Mouse (Mus musculus) heart, adult 8-10 months (tissue): Measurements from ENCODE around the gene Amn. TPM values are rescaled to one million over a fixed set of nuclear protein-coding genes. Genes with fewer than 3 reads are reported as not detected.

ENCODE experiments used
- DNase-seq: peaks from one replicate; pipeline ENCODE4 v3.0.0; 2022; ENCODE audit warnings: low spot score
- total RNA-seq, 4 experiments: library from RNA; stranded (reverse); gene quantifications; 2 replicates each; pipeline ENCODE4 v1.2.4; 2022

Amn gene
- under 1 TPM in 1 of 4 experiments, not detected in 3; 0.41 TPM for total RNA-seq

DNA sequence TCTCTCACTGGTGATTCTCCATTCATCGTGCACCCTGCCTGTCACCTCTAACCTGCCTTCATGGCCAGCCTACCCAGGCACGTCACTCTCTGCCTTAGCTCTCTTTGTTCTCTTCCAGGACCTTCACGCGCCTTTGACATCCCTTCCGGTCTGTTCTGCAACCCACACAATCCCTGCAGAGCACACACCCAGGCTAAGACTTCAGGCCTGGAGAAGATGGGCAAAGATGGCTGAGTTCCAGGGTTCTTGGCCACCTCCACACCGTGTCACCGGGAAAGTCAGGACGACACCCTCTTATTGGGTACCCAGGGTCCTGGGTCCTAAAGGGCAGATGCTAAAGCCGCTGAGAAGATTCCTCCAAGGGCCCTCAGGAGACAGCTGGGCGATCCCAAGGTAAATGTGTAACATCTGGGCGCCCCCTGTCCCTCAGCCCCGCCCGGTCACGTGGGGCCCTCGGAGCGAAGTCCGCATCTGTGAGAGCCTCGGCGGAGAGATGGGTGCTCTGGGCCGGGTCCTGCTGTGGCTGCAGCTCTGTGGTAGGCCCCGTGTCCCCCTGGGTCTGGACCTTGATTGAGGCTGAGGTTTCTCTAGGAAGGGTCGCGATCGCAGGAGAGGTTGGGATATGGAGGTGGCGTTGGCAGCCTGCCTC, at the start of gene Amn:
Gene Amn (plus strand): TSS at position 467 of the 649 bp plus-strand sequence.
- no peak for DNase-seq

DNA sequence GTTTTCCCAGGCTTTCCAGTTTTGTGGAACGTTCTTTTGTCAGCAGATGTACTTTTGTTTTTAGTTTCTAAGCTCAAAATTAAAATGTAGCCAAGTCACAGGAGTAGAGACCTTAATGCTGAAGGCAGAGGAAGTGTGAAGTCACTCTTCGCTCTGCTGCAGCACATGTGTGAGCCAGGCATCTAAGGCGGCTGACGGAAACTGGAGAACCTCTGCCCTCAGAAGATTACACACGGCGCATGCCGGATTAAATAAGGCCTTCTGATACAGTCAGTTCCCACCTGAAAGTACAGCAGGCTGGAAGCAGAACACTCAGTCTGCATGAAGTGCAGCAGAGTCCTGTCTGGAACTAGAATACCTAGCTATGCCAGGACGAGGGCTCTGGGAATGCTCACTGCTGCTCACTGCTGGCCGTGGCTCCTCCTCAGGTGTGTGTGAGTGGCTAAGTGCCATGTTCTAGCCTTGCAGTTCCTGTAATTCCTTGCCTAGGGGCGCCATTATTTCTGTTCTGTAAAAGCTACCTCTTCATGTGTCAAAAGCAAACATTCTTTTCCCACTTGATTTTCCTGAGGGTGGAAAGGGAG, 45.6 kb upstream of the Amn start:
- DNase-seq = no peak

DNA sequence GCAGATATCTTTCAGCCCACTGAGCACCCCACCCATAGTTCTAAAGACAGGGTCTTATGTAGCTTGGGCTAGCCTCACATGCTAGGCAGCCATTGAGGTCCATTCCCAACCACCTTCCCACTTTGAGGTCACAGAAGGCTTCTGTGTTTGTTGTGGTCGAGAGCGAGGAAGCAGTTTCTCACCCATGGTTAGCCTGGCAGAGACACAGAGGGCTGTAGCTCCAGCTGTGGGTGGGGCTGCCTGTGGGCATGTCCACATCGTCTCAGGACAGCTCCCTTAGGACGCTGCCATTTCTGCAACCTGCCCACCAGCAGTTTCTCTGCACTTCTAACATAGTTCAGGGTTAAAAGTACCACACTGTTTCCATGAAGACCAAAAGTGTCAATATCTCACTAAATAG, 43.5 kb upstream of the Amn start:
- no peak for DNase-seq

DNA sequence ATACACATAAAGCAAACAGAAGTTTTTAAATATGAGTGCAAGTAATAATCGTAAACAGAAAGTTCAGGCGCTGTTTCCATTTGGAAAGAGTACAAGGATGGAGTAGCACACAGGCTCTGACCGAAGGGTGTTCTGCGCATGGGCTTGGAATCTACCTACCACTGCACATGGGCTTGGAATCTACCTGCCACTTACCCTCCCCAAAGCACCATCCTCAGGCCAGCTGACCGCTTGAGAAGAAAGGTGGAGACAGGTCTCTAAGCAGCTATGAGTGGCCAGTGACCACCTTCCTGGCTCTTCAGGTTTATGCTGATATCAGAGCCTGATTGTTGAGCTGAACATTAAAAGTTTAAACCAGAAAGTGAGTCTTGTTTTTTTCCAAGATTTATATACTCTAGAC, 42.4 kb upstream of the Amn start:
- DNase-seq = no peak

DNA sequence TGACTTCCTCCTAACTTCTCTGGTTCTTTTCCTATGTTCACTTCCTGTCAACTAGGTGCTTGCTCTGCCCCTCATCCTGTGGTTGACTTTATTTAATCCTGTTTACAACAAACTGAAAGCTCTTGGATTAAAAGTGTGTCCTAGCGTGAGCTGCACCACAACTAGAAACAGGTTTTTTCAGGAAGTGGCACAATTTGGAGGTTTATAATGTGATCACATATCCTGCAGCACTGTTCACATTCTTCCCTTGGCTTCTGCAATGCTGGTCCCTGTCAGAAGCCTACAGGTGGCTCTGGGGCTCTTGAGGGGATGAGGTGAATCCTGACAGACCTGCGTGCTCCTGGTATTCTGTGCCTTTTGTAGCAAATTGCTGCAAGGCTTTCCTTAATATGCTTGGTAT, 40.1 kb upstream of the Amn start:
- no peak for DNase-seq

DNA sequence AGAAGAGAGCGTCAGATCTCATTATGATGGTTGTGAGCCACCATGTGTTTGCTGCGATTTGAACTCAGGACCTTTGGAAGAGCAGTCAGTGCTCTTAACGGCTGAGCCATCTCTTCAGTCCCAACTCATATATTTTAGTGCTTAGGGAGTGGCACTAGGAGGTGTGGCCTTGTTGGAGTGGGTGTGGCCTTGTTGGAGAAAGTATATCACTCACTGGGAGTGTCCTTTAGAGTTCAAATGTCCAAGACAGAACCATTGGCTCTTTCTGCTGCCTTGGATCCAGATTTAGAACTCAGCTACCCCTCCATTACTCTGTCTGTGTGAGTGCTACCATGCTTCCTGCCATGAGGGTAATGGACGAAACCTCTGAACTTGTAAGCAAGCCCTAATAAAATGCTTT, 37.1 kb upstream of the Amn start:
- no peak for DNase-seq

DNA sequence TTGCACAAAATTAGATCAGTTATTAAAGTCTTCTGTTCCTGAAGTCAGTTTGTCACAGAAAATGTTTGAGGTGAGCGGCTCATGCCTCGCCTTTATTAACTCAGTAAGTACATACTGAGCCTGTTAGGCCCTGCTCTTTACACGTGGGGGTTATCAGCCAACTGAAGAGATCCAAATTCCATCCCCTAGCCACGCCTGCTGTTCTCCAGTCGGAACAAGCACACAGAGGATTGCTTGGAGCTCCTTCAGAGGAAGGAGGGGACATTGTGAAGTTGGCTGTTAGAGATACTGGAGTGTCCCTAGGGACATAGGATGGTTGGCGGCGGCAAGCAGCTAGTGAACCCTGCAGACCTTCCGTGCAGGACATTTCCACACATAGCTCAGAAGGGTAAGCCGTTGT, 36.5 kb upstream of the Amn start:
- peak; percentile 15 for DNase-seq

DNA sequence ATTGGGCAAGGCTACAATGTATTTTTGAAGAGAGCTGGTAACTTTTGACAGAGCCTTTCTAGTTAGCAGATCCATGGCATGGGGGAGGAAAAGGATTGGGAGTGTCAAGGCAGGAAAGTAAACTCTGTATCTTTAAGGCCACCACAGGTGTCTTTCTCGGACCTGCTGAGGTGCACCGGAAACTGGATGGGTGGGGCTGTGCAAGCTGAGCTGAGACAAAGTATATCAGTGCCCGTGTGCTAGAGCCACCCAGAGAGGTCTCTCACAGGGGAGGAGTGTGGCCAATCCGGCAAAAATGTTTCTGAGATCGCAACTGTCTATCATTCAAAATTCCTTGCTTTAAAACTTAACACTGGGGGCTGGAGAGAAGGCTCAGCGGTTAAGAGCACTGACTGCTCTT, 35.3 kb upstream of the Amn start:
- DNase-seq = no peak

DNA sequence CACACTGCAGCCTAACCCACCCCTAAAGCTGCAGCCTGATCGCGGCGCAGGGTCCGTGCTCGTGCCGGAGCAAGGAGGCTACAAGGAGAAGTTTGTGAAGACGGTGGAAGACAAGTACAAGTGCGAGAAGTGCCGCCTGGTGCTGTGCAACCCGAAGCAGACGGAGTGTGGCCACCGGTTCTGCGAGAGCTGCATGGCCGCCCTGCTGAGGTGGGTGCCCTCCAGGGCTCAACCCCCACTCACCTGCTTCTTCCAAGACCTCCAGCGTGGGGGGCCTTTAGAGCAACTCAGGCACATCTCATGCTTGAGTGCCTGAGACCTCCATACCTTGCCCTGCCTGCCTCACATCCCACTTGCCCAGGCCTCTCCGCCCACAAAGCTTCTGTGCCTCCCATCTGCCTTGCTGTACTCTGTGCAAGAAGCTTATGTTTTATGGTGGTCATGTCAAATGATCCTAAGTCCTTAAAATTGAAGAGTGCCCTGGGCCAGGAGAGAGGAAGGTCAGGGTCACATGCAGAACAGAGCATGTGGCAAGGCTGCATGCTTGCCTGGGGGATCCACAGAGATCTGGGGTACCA, 33.2 kb upstream of the Amn start:
- DNase-seq = no peak

DNA sequence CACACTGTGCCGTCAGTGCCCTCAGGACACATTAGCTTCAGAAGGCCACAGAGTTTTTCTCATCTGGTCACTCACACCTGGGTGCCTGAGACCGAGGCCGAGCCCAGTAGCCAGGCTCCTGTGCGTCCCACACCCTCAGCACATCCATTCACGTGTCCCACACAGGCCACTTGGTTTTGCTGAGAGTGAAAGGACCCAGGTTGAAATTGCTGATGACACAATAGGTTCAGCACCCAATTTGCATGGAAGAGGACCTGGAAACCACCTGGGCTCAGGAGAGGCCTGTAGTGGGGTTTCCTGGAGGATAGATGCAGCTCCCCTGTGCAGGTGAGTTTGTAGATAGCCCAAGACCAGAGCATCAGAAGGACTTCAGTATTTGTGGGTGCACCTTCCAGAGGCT, 32.5 kb upstream of the Amn start:
- no peak for DNase-seq

DNA sequence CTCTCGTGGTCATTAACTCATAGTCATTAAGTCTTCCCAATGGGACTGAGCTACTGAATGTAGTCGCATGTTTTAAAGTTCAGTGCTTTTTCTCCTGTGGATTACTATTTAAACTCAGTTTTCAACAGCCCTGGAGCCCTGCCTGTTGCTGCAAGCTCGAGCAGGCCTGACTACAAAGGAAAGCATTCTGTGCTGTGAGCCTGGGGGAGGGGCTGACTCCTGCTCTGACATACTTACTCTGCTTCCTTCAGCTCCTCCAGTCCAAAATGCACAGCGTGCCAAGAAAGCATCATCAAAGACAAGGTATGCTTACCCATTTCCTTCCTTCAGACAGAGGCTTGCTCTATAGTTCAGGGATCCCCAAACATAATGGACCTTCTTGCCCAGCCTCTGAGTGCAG, 32.1 kb upstream of the Amn start:
- no peak for DNase-seq

DNA sequence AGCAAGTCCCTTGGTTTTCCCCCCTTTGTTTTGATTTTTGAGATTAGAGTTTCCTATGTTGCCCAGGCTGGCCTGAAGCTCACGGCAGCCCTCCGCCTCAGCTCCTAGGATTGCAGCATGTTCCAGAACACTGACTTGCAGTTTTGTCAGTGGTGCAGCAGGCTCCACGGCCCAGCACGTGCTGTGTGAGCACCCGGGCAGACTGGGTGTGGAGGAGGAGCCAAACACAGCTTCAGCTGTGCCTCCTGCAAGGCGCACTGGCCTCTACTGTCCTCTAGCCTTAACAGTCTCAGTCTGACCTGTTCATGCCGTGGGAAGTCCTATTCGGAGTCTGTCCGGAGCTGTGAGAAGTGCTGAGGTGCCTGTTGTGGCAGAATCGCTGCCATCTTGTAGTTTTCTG, 31.0 kb upstream of the Amn start:
- no peak for DNase-seq

DNA sequence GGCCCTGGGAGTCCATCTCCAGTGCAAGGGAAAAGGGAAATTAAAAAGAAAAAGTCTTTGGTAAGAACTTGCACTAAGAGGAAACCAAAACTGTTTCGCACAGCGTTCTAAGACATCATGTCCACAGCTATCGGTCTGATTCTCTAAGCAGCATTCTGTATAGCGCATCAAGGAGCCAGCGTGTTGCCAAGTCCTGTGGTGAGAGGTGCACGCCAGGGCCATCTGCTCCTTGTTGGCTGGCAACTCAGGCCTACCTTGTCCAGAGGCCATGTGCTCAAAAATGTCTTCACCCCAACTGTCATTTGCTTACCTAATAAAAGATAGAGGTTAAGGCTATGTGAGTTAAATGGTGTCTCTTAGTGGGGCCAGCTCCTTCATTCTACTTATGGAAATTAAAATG, 29.0 kb upstream of the Amn start:
- no peak for DNase-seq

DNA sequence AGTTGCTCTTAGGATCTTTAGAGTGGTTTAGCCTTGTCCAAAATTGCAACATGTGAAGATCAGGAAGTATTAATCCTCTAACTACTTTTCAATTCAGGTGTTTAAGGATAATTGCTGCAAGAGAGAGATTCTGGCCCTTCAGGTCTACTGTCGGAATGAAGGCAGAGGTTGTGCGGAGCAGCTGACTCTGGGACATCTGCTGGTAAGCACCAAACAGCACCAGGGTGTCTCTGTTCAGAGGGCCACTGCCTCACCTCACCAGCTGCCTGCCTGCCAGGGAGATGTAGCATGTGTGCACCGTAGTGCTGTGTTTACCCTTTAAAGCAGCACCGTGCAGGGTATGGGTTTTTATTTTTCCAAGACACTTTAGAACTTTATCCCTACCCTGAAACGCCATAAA, 28.5 kb upstream of the Amn start:
- DNase-seq = no peak

DNA sequence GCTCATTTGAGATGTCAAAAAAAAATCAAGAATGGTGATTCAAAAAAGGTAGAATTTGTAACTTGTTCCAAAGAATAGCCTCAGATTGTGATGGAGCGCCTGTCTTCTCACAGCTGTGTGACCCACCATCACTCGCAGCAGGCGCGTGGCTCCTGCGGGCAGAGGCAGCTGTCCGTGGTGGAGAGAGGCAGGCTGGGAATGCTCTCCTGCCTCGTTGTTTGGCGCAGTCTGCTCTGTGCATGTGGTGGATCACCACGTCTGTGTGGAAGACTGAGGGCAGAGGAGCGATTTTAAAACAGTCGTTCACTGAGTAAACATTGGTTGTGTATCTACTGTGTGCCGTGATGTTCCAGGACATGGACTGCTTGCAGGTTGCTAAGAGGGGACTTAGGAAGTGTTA, 27.2 kb upstream of the Amn start:
- no peak for DNase-seq

DNA sequence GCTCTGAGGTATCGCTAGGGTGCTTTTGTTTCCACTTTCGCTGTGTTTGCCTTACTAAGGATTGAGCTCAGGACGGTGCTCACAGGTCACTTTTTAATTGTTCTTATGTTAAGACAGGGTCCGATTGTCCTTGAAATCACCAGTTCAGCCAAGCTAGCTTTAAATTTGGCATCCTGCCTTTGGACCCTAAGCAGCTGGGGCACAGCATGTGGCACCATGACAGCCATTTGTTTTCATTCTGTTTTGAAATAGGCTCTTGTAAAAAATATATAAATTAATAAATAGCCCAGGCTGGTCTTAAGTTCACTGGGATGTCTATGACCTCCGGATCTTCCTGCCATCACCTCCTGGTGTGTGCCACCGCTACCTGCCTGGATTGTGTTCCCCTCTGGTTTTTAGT, 25.8 kb upstream of the Amn start:
- no peak for DNase-seq

DNA sequence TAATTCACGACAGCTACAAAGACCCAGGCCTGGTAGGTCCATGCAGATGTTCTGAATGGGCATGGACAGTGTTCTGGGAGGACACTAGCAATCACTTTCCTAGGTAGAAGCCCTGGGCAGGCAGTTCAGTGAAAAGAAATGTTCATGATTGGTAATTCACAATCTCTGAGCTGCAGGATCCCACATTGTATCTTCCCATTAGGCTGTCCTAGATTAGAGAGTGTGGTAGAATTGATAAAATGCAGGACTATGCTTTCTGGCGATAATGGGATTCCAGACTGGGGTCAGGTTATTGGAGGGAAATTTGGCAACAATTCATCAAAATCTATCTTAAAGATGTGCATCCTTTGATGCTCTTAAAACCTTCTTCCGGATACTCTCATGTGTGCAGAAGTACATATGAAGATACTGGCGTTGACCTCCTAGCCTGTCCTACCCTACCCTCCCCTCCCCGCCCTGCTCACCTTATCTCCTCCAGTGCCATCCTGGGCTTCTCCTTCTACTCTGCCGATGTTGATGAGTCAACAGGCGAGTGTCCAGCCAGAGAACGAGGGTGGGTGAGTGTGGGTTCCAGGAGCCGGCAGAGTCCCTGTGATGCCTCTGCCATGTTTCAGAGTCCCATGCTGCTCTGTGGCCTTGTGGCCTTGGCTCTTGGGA, 24.0 kb upstream of the Amn start:
- DNase-seq = no peak

DNA sequence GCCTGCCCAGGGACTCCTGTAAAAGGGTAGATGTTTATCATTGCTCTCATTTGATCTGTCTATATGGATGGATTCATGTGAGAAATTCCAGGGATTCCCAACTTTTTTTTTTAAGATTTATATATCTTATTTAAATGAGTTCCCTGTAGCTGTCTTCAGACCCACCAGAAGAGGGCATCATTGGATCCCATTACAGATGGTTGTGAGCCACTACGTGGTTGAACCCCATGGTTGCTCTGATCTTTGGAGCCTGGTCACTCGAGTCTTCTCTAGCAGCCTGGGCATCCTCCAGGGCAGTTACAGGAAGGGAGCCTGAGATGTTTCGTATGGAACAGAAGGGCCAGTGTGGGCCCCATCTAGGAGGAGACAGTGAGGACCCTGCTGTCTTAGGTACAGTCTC, 21.8 kb upstream of the Amn start:
- no peak for DNase-seq

DNA sequence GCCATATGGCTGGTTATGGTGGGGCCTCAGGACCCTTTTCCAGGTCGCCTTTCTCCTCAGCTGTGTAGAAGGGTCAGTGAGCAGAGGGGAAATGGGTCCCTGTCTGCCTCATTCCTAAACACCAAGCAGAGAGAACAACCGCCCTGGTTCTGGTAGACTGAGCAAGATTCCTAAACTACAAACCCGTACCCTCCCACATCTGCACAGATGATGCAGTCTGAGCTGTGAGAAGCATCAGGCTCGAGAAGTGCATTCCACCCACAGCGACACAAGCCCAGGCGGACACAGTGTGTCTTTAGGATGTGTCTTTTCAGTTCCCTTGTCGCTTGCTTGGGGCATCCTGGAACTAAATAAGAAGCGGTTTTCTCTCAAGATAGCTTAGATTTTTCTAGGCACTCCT, 20.8 kb upstream of the Amn start:
- DNase-seq = no peak

DNA sequence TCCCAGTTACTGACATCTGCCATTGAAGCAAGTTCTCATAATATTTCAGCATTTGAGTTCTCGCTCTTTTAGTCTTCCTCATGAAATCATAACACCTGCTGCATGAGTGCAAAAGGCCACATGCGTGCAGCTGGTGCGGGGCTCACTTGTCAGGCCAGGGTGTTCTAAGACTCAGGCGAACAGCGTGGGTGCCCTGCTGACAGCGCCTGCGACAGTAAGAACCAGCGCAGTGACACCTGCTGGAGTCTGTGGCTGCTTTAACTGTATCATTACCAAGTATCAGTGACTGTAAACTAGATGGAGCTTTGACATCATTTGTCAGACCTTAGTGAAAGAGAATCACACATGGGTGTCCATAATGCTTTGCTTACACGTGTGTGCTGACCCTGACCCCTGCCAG, 19.7 kb upstream of the Amn start:
- no peak for DNase-seq

DNA sequence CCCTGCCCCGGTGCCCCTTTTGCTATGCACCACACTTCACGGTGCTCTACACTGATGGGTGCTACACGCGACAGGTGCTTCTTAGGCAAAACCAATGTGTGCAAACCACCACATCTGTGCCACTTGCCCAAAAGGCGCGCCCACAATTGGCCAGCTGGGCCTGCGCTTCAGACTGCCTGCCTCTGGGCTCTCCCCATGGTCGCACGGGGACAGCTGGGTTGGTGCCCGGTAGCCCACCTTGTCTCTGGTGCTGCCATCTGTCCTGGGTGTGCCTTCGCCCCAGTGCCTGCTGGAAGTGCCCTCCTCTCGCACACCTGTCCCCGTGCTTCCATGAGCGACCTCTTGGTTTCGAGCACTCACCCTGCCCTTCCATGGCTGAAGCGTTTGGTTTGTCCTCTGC, 7.2 kb upstream of the Amn start:
- DNase-seq = no peak

DNA sequence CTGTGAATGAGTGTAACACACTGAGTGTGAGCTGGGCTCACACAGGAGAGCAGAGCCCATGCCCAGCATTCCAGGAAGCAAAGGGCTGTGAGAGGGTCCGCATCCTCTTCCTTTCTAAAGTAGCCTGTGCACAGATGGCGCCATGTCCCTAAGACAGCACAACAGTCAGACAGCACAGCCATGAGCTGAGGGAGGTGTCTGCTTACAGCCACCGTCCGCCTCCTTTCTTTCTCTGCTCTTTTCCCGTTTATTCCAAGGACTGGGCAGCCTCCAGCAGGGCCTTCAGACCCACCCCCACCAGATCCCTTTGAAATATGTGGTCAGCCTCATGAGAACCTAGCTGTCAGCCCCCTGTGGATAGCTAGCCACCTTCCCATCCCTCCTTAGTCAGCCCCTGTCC, 5.7 kb upstream of the Amn start:
- no peak for DNase-seq

DNA sequence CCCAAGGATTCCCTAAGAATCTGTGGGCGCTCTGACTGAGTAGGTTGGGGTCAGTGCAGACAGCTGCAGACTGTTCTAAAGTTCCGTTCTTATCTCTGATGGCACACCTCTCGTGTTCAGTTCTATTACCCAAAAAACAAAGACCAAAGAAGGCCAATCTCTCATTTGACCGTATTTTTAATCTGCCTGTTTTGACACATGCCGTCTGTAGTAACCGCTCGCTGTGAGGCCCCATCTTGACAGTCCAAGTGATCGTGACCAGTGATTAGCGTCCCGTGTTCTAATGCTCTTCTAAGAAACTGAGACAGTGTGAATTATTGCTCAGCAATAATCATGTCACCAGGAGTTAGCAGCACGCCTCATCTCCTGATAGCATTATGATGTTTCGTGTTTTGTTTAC, 4.3 kb upstream of the Amn start:
- DNase-seq = no peak
